Mouse (Mus musculus) kidney, adult 2 months (tissue): ENCODE data around the gene Cox20. TPM values are rescaled to one million over a fixed set of nuclear protein-coding genes. Genes with fewer than 3 reads are reported as not detected.
A peak's percentile ranks its signal among the peaks of the same experiment; 100 is the strongest.

Experiments
- DNase-seq: peaks from one replicate; pipeline ENCODE4 v3.0.0; 2021
- H3K27ac ChIP-seq: fragments of 200-500 bp; 2 replicates; pipeline ENCODE4 v1.5.1; 2012; ENCODE audit warnings: low read depth, low read length, control low read depth, inconsistent platforms; ENCODE audit not compliant: insufficient read depth
- H3K27me3 ChIP-seq: fragments of 200-500 bp; replicated peaks from 2 replicates; pipeline ENCODE4 v1.6.1; 2012; ENCODE audit warnings: mild to moderate bottlenecking, moderate library complexity, low read length, inconsistent platforms; ENCODE audit not compliant: control insufficient read depth, insufficient read depth
- H3K36me3 ChIP-seq: fragments of 200-500 bp; 2 replicates; pipeline ENCODE4 v1.6.1; 2012; ENCODE audit warnings: mild to moderate bottlenecking, moderate library complexity, low read length, inconsistent platforms; ENCODE audit not compliant: control insufficient read depth, insufficient read depth
- H3K4me1 ChIP-seq: fragments of 200-500 bp; 2 replicates; pipeline ENCODE4 v1.6.1; 2011; ENCODE audit warnings: low read length; ENCODE audit not compliant: control insufficient read depth, insufficient read depth
- H3K4me3 ChIP-seq: fragments of 200-500 bp; 2 replicates; pipeline ENCODE4 v1.5.1; 2011; ENCODE audit warnings: mild to moderate bottlenecking, low read depth, low read length, control low read depth; ENCODE audit not compliant: insufficient read depth
- CTCF ChIP-seq: fragments of 200-500 bp; conservative IDR thresholded peaks from 2 replicates; pipeline ENCODE4 v1.5.1; 2011; ENCODE audit warnings: low read depth, mild to moderate bottlenecking, control low read depth, low read length, moderate library complexity, mixed read lengths; ENCODE audit not compliant: insufficient read depth, insufficient read length
- POLR2A ChIP-seq: fragments of 200-500 bp; IDR thresholded peaks from one replicate; pipeline ENCODE4 v1.6.1; 2011; ENCODE audit warnings: low read depth, low read length, control low read depth
- whole genome bisulfite sequencing: fragments of 180-500 bp; shearing (Covaris S2); methylation state at CpG from one replicate; pipeline ENCODE4 v1.1.7; 2018; 5-methylcytosine and 5-hydroxymethylcytosine counted together
- polyA plus RNA-seq: library from polyadenylated mRNA; depleted of rRNA; stranded (reverse); fragments of >200 nt; gene quantifications from 2 replicates; pipeline ENCODE4 v1.2.3, GENCODE M21; 2012

The Cox20 gene
- polyA plus RNA-seq, 1 experiment, result 54.6 TPM

GRCm38 (mm10) chr1:178320723-178321590, 2.0 kb downstream of the Cox20 start:
- Histone ChIP-seq H3K4me1 (peaks cover 22% of the 10 kb centered on the region), H3K27ac (peak overlapping the region; percentile 99), H3K4me3 (no peak overlapping the region; the same call in 1 of the 2 replicates), H3K27me3 (no peaks in the 10 kb centered on the region), H3K36me3 (peaks cover 23% of the 10 kb centered on the region)
- WGBS, result 27% methylated on average over 5 of the region's 5 CpGs
- DNase-seq, result no peak
- TF ChIP-seq CTCF (no peak), POLR2A (no peak)

GRCm38 (mm10) chr1:178321730-178322357, 2.9 kb downstream of the Cox20 start:
- WGBS, result 48% methylated on average over 4 of the region's 4 CpGs
- Histone ChIP-seq H3K27me3 (no peaks in the 10 kb centered on the region), H3K4me3 (no peak overlapping the region), H3K27ac (no peak overlapping the region), H3K4me1 (peaks cover 16% of the 10 kb centered on the region), H3K36me3 (peaks cover 23% of the 10 kb centered on the region)
- TF ChIP-seq POLR2A, result no peak
- TF ChIP-seq CTCF, result no peak
- DNase-seq, result no peak

GRCm38 (mm10) chr1:178323235-178323634, 4.3 kb downstream of the Cox20 start:
- 87% methylated on average over 1 of the region's 1 CpGs for WGBS
- no peak overlapping the region for H3K4me3 ChIP-seq
- H3K36me3 ChIP-seq, result peaks cover 27% of the 10 kb centered on the region
- no peak for DNase-seq
- H3K4me1 ChIP-seq, result peaks cover 16% of the 10 kb centered on the region
- H3K27me3 ChIP-seq, result no peaks in the 10 kb centered on the region
- TF ChIP-seq CTCF (no peak), POLR2A (no peak)
- H3K27ac ChIP-seq, result no peak overlapping the region

DNA sequence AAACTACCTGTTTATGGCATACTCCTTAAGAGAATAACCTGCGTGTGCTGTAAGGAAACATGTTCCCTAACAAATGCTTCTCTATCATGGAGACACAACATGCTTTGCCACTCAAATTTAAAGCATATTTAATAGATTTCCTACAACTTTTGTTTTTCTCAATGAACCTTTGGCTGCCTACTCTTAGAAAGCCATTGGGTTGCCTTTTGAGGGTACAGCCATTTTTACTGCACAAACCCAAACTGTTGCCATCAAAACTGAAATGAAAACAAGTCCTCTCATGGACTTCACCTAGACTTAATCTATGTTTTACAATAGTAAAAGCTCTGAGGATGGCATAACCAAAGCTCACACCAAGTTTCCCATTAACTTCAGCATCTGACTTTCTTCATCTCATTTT, 5.6 kb downstream of the Cox20 start:
- WGBS, result 87% methylated on average over 1 of the region's 1 CpGs
- no peak overlapping the region for H3K27ac ChIP-seq
- H3K27me3 ChIP-seq, result no peaks in the 10 kb centered on the region
- TF ChIP-seq CTCF (no peak), POLR2A (no peak)
- no peak overlapping the region for H3K4me3 ChIP-seq
- H3K36me3 ChIP-seq, result peaks cover 33% of the 10 kb centered on the region
- peaks cover 16% of the 10 kb centered on the region for H3K4me1 ChIP-seq
- DNase-seq, result no peak

GRCm38 (mm10) chr1:178326357-178326756, 7.4 kb downstream of the Cox20 start:
- H3K27me3 ChIP-seq, result no peaks in the 10 kb centered on the region
- peaks cover 2% of the 10 kb centered on the region for H3K4me1 ChIP-seq
- H3K4me3 ChIP-seq, result no peak overlapping the region
- DNase-seq, result no peak
- 62% methylated on average over 1 of the region's 1 CpGs for WGBS
- no peak overlapping the region for H3K27ac ChIP-seq
- no peak for TF ChIP-seq POLR2A
- no peak for TF ChIP-seq CTCF
- H3K36me3 ChIP-seq, result peaks cover 36% of the 10 kb centered on the region

GRCm38 (mm10) chr1:178326950-178327349, 8.0 kb downstream of the Cox20 start:
- no peak for DNase-seq
- TF ChIP-seq POLR2A (no peak), CTCF (no peak)
- Histone ChIP-seq H3K4me3 (no peak overlapping the region), H3K27ac (no peak overlapping the region), H3K27me3 (no peaks in the 10 kb centered on the region), H3K36me3 (peaks cover 37% of the 10 kb centered on the region), H3K4me1 (no peaks in the 10 kb centered on the region; the same call in 1 of the 2 replicates)
- 73% methylated on average over 1 of the region's 1 CpGs for WGBS

GRCm38 (mm10) chr1:178329017-178329416, 10.1 kb downstream of the Cox20 start:
- no peak for TF ChIP-seq POLR2A
- no peak for TF ChIP-seq CTCF
- H3K27ac ChIP-seq, result no peak overlapping the region
- H3K27me3 ChIP-seq, result no peaks in the 10 kb centered on the region
- H3K4me1 ChIP-seq, result no peaks in the 10 kb centered on the region
- H3K36me3 ChIP-seq, result peaks cover 35% of the 10 kb centered on the region
- H3K4me3 ChIP-seq, result no peak overlapping the region
- DNase-seq, result no peak
- WGBS, result 56% methylated on average over 5 of the region's 5 CpGs
